Mouse (Mus musculus) midbrain, embryonic 15.5 days (tissue): ENCODE data around the gene Ddx52. TPM values are rescaled to one million over a fixed set of nuclear protein-coding genes. Genes with fewer than 3 reads are reported as not detected.

Experiments used
- ATAC-seq: fragments of 200-750 bp; cut with Nextera tagmentation; replicated peaks from 2 replicates; pipeline ENCODE4 v1.8.0; 2017; ENCODE audit warnings: moderate TSS enrichment
- H3K27ac ChIP-seq: fragments of 300-500 bp; sonication (generic); 2 replicates; pipeline ENCODE4 v1.5.1; 2015; ENCODE audit warnings: mild to moderate bottlenecking, inconsistent platforms
- H3K27me3 ChIP-seq: fragments of 300-500 bp; sonication (generic); replicated peaks from 2 replicates; pipeline ENCODE4 v1.6.1; 2015; ENCODE audit warnings: inconsistent platforms
- H3K36me3 ChIP-seq: fragments of 300-500 bp; sonication (generic); replicated peaks from 2 replicates; pipeline ENCODE4 v1.6.1; 2015; ENCODE audit warnings: inconsistent platforms
- H3K4me1 ChIP-seq: fragments of 300-500 bp; sonication (generic); 2 replicates; pipeline ENCODE4 v1.6.1; 2015; ENCODE audit warnings: inconsistent platforms
- H3K4me2 ChIP-seq: fragments of 300-500 bp; sonication (generic); 2 replicates; pipeline ENCODE4 v1.6.1; 2015; ENCODE audit warnings: inconsistent platforms, mild to moderate bottlenecking, moderate library complexity
- H3K4me3 ChIP-seq: fragments of 300-500 bp; sonication (generic); 2 replicates; pipeline ENCODE4 v1.5.1; 2015; ENCODE audit warnings: mild to moderate bottlenecking, inconsistent platforms
- H3K9ac ChIP-seq: fragments of 300-500 bp; sonication (generic); 2 replicates; pipeline ENCODE4 v1.6.1; 2015; ENCODE audit warnings: mild to moderate bottlenecking, inconsistent platforms
- H3K9me3 ChIP-seq: fragments of 300-500 bp; sonication (generic); 2 replicates; pipeline ENCODE4 v1.6.1; 2016; ENCODE audit warnings: inconsistent platforms
- WGBS: fragments of 180-500 bp; shearing (Covaris S2); methylation state at CpG from one replicate; pipeline ENCODE4 v1.1.7; 2015; ENCODE audit warnings: mixed read lengths; 5-methylcytosine and 5-hydroxymethylcytosine counted together
- polyA plus RNA-seq: library from polyadenylated mRNA; unstranded; fragments of >200 nt; fragmentation: Nextera tagmentation; extraction: Ambion mirVana; gene quantifications from 2 replicates; pipeline ENCODE4 v1.2.1, GENCODE M21; 2015

The Ddx52 gene
- polyA plus RNA-seq, 1 experiment from 2014 or later, result 21.5 TPM

DNA sequence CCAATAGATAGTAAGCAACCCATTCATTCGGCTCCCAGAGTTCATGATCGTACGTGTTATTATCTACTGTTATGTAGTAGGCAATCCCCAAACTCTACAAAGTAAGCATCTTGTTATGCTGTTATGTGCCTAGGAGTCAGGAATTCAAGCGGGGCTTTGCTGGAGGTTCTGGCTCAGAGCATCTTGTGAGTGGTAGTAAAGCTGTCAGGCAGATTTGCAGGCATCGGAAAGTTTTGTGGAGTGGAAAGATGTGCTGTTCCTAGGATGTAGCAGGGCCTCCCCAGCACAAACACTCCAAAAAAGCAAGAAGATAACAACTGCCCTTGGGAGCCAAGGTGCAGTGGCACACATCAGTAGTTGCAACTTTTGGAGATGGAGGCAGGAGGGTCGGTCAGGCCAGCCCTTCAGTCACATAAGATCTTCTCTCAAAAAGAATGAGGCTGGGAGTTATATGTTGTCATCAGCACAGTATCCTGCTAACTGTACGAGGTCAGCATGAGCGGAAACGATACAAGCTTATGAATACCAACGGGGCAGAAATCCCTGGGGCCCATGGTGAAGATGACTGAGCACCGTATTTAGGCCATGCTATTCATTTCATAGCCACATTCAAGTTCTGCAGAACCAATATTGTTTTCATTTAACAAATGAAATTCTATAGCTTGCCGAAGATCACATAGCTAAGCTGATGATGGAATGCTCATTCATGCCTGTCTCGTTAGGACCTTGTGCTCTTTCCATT is 34.5 kb downstream of the Ddx52 start:
- Histone ChIP-seq H3K9me3 (no peaks in the 10 kb centered on the region), H3K27ac (no peak overlapping the region), H3K27me3 (no peaks in the 10 kb centered on the region), H3K4me3 (no peak overlapping the region), H3K4me1 (no peaks in the 10 kb centered on the region), H3K36me3 (peaks cover 58% of the 10 kb centered on the region), H3K4me2 (no peak overlapping the region), H3K9ac (no peak overlapping the region)
- no peak for ATAC-seq
- WGBS, result 90% methylated on average over 13 of the region's 13 CpGs

DNA sequence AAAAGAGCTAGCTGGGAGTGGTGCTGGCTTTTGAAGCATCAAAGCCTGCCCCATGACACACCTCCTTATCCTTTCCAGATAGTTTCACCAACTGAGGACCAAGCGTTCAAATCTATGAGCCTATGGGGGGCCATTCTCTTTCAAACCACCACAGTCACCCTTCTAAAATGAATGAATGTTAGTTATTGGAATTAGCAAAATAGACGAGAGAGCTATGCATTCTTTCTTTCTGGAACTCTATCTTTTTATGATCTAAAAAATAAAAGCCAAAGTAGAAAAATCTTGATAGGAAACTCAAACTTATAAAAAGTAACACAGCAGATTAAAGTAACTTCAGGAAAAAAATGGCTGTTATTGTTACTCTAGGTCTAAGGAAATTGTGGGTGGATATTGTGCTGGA is 35.9 kb downstream of the Ddx52 start:
- Histone ChIP-seq H3K4me2 (no peak overlapping the region), H3K4me1 (no peaks in the 10 kb centered on the region), H3K36me3 (peaks cover 57% of the 10 kb centered on the region), H3K27me3 (no peaks in the 10 kb centered on the region), H3K9me3 (no peaks in the 10 kb centered on the region), H3K4me3 (no peak overlapping the region), H3K9ac (no peak overlapping the region), H3K27ac (no peak overlapping the region)
- ATAC-seq, result no peak
- WGBS, result 89% methylated on average over 2 of the region's 2 CpGs

DNA sequence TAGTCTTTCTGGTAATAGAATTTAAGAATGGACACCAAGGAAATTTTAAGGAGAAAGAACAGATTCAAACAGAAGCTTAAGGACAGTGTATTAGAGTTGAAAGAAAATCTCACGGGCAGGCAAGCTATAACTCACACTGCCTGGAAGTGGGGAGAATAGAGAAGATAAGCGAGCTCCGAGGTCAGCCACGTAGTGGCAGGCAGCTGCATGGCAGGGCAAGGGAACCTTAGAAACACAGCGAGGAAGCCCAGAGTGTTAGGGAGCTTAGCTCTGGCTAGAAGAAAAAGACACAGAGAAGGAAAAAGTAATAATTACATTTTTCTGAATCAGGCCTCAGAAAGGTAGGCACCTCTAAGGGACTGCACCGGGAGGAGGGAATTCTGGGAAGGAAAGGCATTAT is 38.1 kb downstream of the Ddx52 start:
- Histone ChIP-seq H3K4me1 (no peaks in the 10 kb centered on the region), H3K4me3 (no peak overlapping the region), H3K4me2 (no peak overlapping the region), H3K36me3 (peaks cover 64% of the 10 kb centered on the region), H3K9me3 (no peaks in the 10 kb centered on the region), H3K9ac (no peak overlapping the region), H3K27ac (no peak overlapping the region), H3K27me3 (no peaks in the 10 kb centered on the region)
- no peak for ATAC-seq
- WGBS, result 95% methylated on average over 6 of the region's 6 CpGs

DNA sequence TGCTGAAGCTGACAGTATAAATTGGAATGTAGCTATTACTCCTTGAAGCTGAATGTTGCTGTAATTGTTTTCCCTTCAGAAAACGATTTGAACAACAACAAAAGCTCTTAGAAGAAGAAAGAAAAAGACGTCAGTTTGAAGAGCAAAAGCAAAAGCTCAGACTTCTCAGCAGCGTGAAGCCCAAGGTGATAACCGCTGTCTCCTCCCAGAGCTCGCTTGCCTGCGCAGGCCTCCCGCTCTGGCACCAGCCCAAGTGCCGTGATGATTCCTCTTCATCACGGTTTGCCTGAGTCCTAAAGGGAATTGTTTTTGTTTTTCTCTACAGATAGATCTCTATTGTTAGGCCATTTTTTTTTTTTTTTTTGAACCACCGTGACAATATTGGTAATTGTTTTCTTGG is 39.5 kb downstream of the Ddx52 start:
- no peak for ATAC-seq
- H3K4me3 ChIP-seq, result no peak overlapping the region
- H3K9ac ChIP-seq, result no peak overlapping the region
- peaks cover 76% of the 10 kb centered on the region for H3K36me3 ChIP-seq
- H3K27ac ChIP-seq, result no peak overlapping the region
- WGBS, result 79% methylated on average over 10 of the region's 10 CpGs
- no peaks in the 10 kb centered on the region for H3K4me1 ChIP-seq
- no peaks in the 10 kb centered on the region for H3K27me3 ChIP-seq
- H3K9me3 ChIP-seq, result no peaks in the 10 kb centered on the region
- H3K4me2 ChIP-seq, result no peak overlapping the region

DNA sequence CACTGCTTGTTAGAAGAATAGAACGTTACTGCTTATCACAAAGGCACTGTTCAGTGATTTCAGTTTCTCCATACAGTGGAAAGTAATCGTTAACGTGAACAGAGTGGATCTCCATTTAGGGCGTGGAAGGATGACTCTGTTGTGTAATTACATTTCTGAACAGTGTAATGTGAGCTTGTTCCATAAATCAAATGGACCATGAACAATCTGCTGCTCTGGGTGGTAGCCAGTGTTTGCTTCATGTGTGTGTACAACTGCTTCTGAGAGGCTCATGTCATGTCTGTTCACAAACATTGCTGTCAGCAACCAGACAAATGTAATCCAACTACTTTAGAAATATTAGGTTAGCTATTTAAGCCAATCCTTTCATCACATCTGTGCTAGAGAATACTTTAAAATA is 49.8 kb downstream of the Ddx52 start:
- ATAC-seq, result no peak
- H3K4me3 ChIP-seq, result no peak overlapping the region
- H3K9me3 ChIP-seq, result no peaks in the 10 kb centered on the region
- no peak overlapping the region for H3K27ac ChIP-seq
- 90% methylated on average over 4 of the region's 4 CpGs for WGBS
- no peaks in the 10 kb centered on the region for H3K27me3 ChIP-seq
- no peaks in the 10 kb centered on the region for H3K4me1 ChIP-seq
- peaks cover 68% of the 10 kb centered on the region for H3K36me3 ChIP-seq
- no peak overlapping the region for H3K4me2 ChIP-seq
- no peak overlapping the region for H3K9ac ChIP-seq

DNA sequence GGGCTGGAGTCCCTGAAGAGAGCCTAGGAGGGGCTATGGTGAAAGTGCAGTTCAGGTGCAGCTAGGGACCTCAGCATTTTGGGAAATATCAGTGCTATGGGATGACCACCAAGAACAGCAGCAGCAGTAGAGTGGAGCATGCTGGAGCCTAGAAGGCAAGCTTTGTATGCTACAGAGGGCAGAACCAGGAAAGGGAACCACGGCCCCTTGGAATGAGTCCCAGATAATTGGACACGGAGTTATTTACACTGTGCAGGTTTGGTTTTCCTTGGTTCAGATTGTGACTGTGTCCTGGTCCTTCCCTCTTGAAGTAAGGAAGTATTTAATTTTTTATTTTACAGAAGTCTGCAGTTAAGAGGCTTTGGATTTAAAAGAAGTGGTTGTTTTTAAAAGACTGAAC is 51.6 kb downstream of the Ddx52 start:
- H3K36me3 ChIP-seq, result peaks cover 70% of the 10 kb centered on the region
- H3K4me2 ChIP-seq, result no peak overlapping the region
- H3K4me3 ChIP-seq, result no peak overlapping the region
- H3K27ac ChIP-seq, result no peak overlapping the region
- no peak for ATAC-seq
- H3K27me3 ChIP-seq, result no peaks in the 10 kb centered on the region
- no peak overlapping the region for H3K9ac ChIP-seq
- H3K9me3 ChIP-seq, result no peaks in the 10 kb centered on the region
- WGBS, result 86% methylated on average over 2 of the region's 2 CpGs
- H3K4me1 ChIP-seq, result no peaks in the 10 kb centered on the region

GRCm38 (mm10) chr11:83994481-83994880 is 52.6 kb downstream of the Ddx52 start:
- Histone ChIP-seq H3K27ac (no peak overlapping the region), H3K36me3 (peaks cover 65% of the 10 kb centered on the region), H3K27me3 (no peaks in the 10 kb centered on the region), H3K9ac (no peak overlapping the region), H3K9me3 (no peaks in the 10 kb centered on the region), H3K4me2 (no peak overlapping the region), H3K4me3 (no peak overlapping the region), H3K4me1 (no peaks in the 10 kb centered on the region)
- no peak for ATAC-seq
- WGBS, result 78% methylated on average over 3 of the region's 3 CpGs

- Histone ChIP-seq H3K4me3 (no peak overlapping the region), H3K4me1 (no peaks in the 10 kb centered on the region), H3K27ac (no peak overlapping the region), H3K36me3 (peaks cover 56% of the 10 kb centered on the region), H3K9ac (no peak overlapping the region), H3K4me2 (no peak overlapping the region), H3K9me3 (no peaks in the 10 kb centered on the region), H3K27me3 (no peaks in the 10 kb centered on the region)
- 92% methylated on average over 2 of the region's 2 CpGs for WGBS
- no peak for ATAC-seq
Observed at GRCm38 (mm10) chr11:83995535-83995950, 53.7 kb downstream of the Ddx52 start.

DNA sequence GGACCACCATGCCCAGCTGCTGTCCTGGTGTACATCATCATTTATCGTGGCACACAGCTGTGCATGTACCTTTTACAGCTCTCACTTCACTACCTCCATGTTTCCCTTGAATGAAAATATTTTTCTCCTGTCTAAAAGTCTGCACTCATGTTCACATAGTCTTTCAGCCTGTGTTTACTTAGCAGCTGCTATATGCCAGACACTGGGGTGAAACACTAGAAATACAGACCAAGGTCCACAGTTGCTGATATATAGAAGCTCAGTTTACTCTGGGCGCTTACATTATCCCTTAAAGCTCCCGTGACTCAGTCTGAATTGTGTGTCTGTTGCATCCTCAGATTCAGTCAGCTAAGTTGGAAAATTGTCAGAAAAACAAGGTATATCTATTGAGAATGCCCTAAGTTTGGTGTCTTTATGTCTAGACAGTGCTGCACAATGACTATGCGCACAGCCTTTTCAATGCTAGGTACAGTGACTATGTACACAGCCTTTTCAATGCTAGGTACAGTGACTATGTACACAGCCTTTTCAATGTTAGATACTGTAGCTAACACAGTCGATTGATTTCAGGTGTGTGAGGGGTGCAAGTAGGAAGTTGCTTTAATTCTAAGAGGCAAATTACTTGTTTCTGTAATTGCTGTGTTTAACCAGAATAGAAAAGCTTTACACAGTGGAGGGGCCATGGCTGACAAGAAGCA is 55.5 kb downstream of the Ddx52 start:
- ATAC-seq, result no peak
- H3K4me2 ChIP-seq, result no peak overlapping the region
- peaks cover 47% of the 10 kb centered on the region for H3K36me3 ChIP-seq
- 91% methylated on average over 5 of the region's 5 CpGs for WGBS
- H3K9ac ChIP-seq, result no peak overlapping the region
- H3K9me3 ChIP-seq, result no peaks in the 10 kb centered on the region
- H3K27me3 ChIP-seq, result no peaks in the 10 kb centered on the region
- H3K27ac ChIP-seq, result no peak overlapping the region
- H3K4me3 ChIP-seq, result no peak overlapping the region
- no peaks in the 10 kb centered on the region for H3K4me1 ChIP-seq

DNA sequence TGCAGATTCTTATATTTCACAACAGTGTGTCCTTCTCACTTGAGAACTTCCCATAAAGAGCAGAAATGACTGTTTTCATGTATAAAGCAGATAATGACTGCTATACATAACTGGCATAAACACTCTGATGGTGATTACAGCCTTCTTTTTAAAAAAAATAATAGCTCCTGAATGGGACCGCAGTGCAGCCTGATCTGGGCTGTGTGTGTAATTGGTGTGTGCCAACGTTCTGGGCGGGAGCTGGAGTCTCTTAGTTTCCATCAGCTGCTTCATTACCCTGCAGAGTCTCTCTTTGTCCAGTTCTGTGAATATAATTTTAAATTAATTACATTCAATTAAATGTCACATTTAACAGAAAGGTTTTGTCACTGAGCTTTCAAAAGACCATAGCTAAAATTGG is 57.1 kb downstream of the Ddx52 start:
- H3K9me3 ChIP-seq, result no peaks in the 10 kb centered on the region
- H3K4me3 ChIP-seq, result no peak overlapping the region
- WGBS, result 58% methylated on average over 3 of the region's 3 CpGs
- H3K27ac ChIP-seq, result peak overlapping the region; percentile 32; the same call in 1 of the 2 replicates
- H3K27me3 ChIP-seq, result no peaks in the 10 kb centered on the region
- no peak for ATAC-seq
- no peaks in the 10 kb centered on the region for H3K4me1 ChIP-seq
- no peak overlapping the region for H3K9ac ChIP-seq
- no peak overlapping the region for H3K4me2 ChIP-seq
- H3K36me3 ChIP-seq, result peaks cover 48% of the 10 kb centered on the region

DNA sequence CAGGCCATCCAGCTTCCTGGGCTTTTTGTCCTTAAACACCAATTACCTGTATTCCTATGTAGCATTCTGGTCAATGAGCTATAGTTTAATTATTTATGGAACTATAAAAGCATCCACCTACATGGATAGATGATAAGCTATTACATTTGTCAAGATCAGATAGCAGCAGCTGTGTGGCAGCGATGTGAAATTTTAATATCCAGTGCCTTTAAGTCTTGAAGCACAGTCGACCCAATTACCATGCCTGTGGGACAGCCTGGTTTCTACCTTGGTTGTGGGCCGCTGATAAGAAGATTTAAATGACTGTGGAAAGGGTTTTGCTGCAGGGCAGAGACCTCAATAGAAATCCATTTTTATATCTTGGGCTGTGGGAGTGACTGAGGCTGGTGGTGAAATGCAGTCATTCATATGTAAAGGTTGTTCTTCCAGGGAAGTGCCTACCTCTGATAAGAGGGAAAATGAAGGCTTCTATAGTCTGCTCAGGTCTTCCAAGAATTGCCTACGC is 57.6 kb downstream of the Ddx52 start:
- Histone ChIP-seq H3K4me3 (no peak overlapping the region), H3K27ac (peak overlapping the region; percentile 63; the same call in 1 of the 2 replicates), H3K4me1 (no peaks in the 10 kb centered on the region), H3K27me3 (no peaks in the 10 kb centered on the region), H3K4me2 (no peak overlapping the region), H3K9me3 (no peaks in the 10 kb centered on the region), H3K36me3 (peaks cover 47% of the 10 kb centered on the region), H3K9ac (no peak overlapping the region)
- ATAC-seq, result peak; percentile 70
- WGBS, result 64% methylated on average over 4 of the region's 4 CpGs

- 90% methylated on average over 3 of the region's 3 CpGs for WGBS
- Histone ChIP-seq H3K27me3 (no peaks in the 10 kb centered on the region), H3K4me3 (no peak overlapping the region), H3K27ac (0 out of 2 replicates have a peak overlapping the region, but pooled peaks have one; percentile 8), H3K9ac (no peak overlapping the region), H3K36me3 (peaks cover 38% of the 10 kb centered on the region), H3K9me3 (no peaks in the 10 kb centered on the region), H3K4me1 (no peaks in the 10 kb centered on the region), H3K4me2 (no peak overlapping the region)
- ATAC-seq, result no peak
Observed at GRCm38 (mm10) chr11:84001257-84001656, 59.4 kb downstream of the Ddx52 start.

DNA sequence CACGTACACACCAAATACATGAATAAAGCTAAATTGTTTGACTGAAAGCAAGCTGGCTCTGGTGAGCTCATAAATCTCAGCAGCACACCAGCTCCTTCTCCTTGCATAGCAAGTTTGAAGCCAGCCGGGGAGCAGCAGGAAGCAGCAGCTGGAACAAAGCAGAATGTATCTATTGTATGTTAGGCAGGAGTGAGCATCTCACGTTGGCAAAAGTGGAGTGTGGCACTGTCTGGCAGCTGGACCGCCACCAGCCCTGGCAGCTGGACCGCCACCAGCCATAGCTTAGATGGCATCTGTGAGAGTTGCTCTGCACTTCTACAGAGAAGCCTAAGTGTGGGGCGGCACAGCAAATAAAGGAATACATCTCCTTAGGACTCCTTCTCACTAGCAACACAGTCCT is 62.1 kb downstream of the Ddx52 start:
- no peaks in the 10 kb centered on the region for H3K27me3 ChIP-seq
- H3K9me3 ChIP-seq, result no peaks in the 10 kb centered on the region
- no peak overlapping the region for H3K27ac ChIP-seq
- no peak overlapping the region for H3K4me3 ChIP-seq
- no peak for ATAC-seq
- 83% methylated on average over 6 of the region's 6 CpGs for WGBS
- H3K9ac ChIP-seq, result no peak overlapping the region
- H3K4me2 ChIP-seq, result no peak overlapping the region
- H3K36me3 ChIP-seq, result peaks cover 35% of the 10 kb centered on the region
- no peaks in the 10 kb centered on the region for H3K4me1 ChIP-seq
